Mouse (Mus musculus) ES-Bruce4 (cell line): ENCODE results near the gene Foxp4. TPM values are rescaled to one million over a fixed set of nuclear protein-coding genes. Genes with fewer than 3 reads are reported as not detected.

ENCODE experiments used
- H3K27ac ChIP-seq: 2 replicates; pipeline ENCODE4 v1.5.1; 2012; ENCODE audit warnings: low read length, inconsistent platforms; ENCODE audit not compliant: insufficient read depth
- H3K27me3 ChIP-seq: 2 replicates; pipeline ENCODE4 v1.6.1; 2012; ENCODE audit warnings: mild to moderate bottlenecking, low read length, inconsistent platforms; ENCODE audit not compliant: control insufficient read depth, poor library complexity, insufficient read depth, severe bottlenecking
- H3K36me3 ChIP-seq: 2 replicates; pipeline ENCODE4 v1.6.1; 2012; ENCODE audit warnings: inconsistent platforms, mild to moderate bottlenecking, low read length, moderate library complexity; ENCODE audit not compliant: control insufficient read depth, poor library complexity, insufficient read depth, severe bottlenecking
- H3K4me1 ChIP-seq: one replicate; pipeline ENCODE4 v1.8.1; 2011; ENCODE audit warnings: low read length; ENCODE audit not compliant: control insufficient read depth, insufficient read depth
- H3K4me3 ChIP-seq: 2 replicates; pipeline ENCODE4 v1.5.1; 2011; ENCODE audit warnings: low read depth, mild to moderate bottlenecking, low read length
- H3K9ac ChIP-seq: 2 replicates; pipeline ENCODE4 v1.6.1; 2012; ENCODE audit warnings: low read depth, mild to moderate bottlenecking, inconsistent platforms; ENCODE audit not compliant: poor library complexity, severe bottlenecking
- H3K9me3 ChIP-seq: replicated peaks from 2 replicates; pipeline ENCODE4 v1.6.1; 2012; ENCODE audit warnings: mild to moderate bottlenecking, low read length, inconsistent platforms; ENCODE audit not compliant: control insufficient read depth, poor library complexity, insufficient read depth, severe bottlenecking
- CTCF ChIP-seq: IDR thresholded peaks from one replicate; pipeline ENCODE4 v1.8.1; 2011; ENCODE audit warnings: low read depth, low read length
- EP300 ChIP-seq: IDR thresholded peaks from 2 replicates; pipeline ENCODE4 v1.6.1; 2011; ENCODE audit warnings: low read depth, low read length; ENCODE audit not compliant: insufficient read depth
- POLR2A ChIP-seq: IDR thresholded peaks from one replicate; pipeline ENCODE4 v1.8.1; 2011; ENCODE audit warnings: low read length; ENCODE audit not compliant: insufficient read depth
- polyA plus RNA-seq: library from polyadenylated mRNA; stranded (reverse); fragments of >200 nt; gene quantifications from 2 replicates; pipeline ENCODE4 v1.2.4, GENCODE M21; 2011; ENCODE audit warnings: low read depth; ENCODE audit not compliant: missing spikeins, insufficient read depth, insufficient read length

The Foxp4 gene
- polyA plus RNA-seq, 1 experiment = 44.2 TPM

DNA sequence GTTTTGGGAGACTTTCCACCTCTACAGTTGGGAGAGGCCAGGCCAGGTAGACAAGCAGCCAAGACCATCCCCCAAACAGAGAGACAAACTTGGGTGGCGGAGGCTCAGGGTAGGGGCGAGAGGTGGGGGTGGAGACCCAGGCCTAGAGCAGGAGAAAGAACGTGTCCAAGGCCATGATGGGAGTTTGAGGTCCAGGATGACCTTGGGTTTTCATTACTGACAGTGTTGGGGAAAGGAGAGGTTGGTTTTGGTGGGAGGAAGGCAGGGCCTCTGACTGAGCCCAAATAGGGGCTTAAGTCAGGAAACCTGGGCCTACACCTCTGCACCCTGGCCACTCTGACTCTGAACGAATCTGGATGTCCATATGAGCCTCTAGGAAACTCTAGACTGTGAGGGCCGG is 92.7 kb downstream of the Foxp4 start:
- Histone ChIP-seq H3K4me3 (no peak overlapping the region), H3K27ac (no peak overlapping the region), H3K27me3 (peaks cover 2% of the 10 kb centered on the region; the same call in 1 of the 2 replicates), H3K36me3 (no peaks in the 10 kb centered on the region), H3K9ac (no peak overlapping the region), H3K4me1 (no peaks in the 10 kb centered on the region), H3K9me3 (no peaks in the 10 kb centered on the region)
- TF ChIP-seq CTCF = no peak
- no peak for TF ChIP-seq EP300
- TF ChIP-seq POLR2A = no peak

DNA sequence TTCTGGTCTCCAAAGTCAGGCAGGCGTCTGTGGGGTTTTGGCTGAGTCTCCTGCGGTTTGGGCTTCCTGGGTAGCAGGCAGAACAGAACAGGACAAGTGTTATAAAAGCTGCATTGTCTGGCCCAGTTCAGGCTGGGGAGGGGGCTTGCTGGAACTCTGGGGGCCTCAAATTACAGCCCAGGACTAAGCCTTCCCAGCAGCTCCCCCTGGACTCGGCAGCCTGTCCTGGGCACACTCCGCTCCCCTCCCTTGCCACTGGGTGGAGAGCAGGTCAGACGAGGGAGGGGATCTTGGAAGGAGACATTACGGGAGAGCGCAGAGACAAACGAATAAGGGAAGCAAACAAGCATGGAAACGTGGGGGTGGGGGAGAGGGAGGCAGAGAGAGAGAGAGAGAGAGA is 93.3 kb downstream of the Foxp4 start:
- Histone ChIP-seq H3K36me3 (no peaks in the 10 kb centered on the region), H3K27me3 (peaks cover 2% of the 10 kb centered on the region; the same call in 1 of the 2 replicates), H3K4me3 (no peak overlapping the region), H3K4me1 (no peaks in the 10 kb centered on the region), H3K9me3 (no peaks in the 10 kb centered on the region), H3K27ac (no peak overlapping the region), H3K9ac (no peak overlapping the region)
- TF ChIP-seq CTCF = no peak
- TF ChIP-seq POLR2A = no peak
- TF ChIP-seq EP300 = no peak

DNA sequence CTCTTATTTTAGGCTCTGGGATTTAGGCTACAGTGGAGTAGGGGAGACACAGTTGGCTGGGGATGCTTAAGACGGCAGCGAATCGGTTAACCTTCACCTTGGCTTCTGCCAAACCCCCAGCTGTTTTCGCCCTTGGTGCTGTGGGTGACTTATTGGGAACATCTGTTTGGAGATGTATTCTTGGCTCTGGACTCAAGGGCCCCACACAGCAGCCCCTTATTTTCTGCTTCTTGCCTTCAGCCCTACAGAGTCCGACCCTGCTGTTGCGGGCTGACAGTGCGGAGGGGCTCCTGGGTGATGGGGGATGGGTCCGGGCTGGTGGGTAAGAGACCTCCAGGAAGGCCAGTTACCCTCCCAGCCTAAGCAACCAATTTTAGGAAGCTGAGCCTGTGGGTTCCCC is 103.1 kb downstream of the Foxp4 start:
- H3K36me3 ChIP-seq = no peaks in the 10 kb centered on the region
- H3K27me3 ChIP-seq = no peaks in the 10 kb centered on the region
- H3K4me1 ChIP-seq = peaks cover 7% of the 10 kb centered on the region
- no peak overlapping the region; the same call in 1 of the 2 replicates for H3K9ac ChIP-seq
- H3K9me3 ChIP-seq = no peaks in the 10 kb centered on the region
- TF ChIP-seq CTCF = no peak
- TF ChIP-seq EP300 = no peak
- TF ChIP-seq POLR2A = no peak
- no peak overlapping the region for H3K4me3 ChIP-seq
- H3K27ac ChIP-seq = no peak overlapping the region

DNA sequence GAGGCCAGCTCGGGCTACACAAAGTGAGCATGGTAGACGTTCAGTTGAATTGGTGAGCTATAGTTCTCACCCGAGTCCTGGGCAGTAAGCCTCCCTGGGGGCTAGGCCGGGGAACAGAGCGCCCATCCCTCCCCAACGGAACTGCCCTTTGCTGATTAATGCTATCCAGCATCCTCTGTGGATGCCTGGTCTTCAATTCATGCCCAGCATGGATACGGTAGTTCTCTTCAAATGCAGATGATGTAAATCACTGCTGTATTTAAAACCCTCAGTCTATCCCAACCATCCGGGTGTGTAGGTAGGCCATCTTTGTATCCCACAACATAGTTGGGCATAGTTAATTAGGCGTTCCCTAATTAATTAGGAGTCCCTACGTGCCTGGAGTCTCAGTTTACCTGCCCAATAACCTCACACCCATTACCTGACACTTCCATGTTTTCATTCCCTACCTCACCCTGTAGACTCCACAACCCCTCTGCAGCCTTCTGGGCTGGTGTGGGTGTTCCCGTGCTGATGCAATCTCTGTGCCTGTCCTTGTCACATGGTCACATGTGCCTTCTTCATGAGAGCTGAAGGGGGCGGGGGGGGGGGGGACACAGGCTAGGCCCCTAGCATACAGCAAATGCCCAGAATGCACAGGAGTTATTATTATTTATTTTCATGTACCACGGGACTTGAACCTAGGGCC is 106.3 kb downstream of the Foxp4 start:
- Histone ChIP-seq H3K36me3 (no peaks in the 10 kb centered on the region), H3K4me3 (0 out of 2 replicates have a peak overlapping the region, but pooled peaks have one; percentile 8), H3K27me3 (no peaks in the 10 kb centered on the region), H3K9me3 (no peaks in the 10 kb centered on the region), H3K9ac (no peak overlapping the region; the same call in 1 of the 2 replicates), H3K27ac (peak overlapping the region; percentile 78), H3K4me1 (peaks cover 7% of the 10 kb centered on the region)
- TF ChIP-seq EP300 (peak; percentile 78), CTCF (no peak)

Other genes with a start within 250 kb of the Foxp4 start
- 221 and 231 TPM in 2 replicates for gene Tomm6, start 236.3 kb downstream of the Foxp4 start, polyA plus RNA-seq
- gene Frs3, start 235.6 kb downstream of the Foxp4 start, polyA plus RNA-seq = 14.0 and 14.5 TPM in 2 replicates
- 0.24 and 1.0 TPM in 2 replicates for gene Gm21981, start 230.2 kb downstream of the Foxp4 start, polyA plus RNA-seq
- gene Prickle4, start 229.9 kb downstream of the Foxp4 start, polyA plus RNA-seq = 2.0 and 2.2 TPM in 2 replicates
- 4.9 and 5.0 TPM in 2 replicates for gene Pgc, start 197.8 kb downstream of the Foxp4 start, polyA plus RNA-seq
- gene Tfeb, start 187.6 kb downstream of the Foxp4 start, polyA plus RNA-seq = 13.5 and 13.7 TPM in 2 replicates
- gene Mdfi, start 90.0 kb downstream of the Foxp4 start, polyA plus RNA-seq = 22.3 and 27.9 TPM in 2 replicates
- not detected in 2 replicates for gene 1700122O11Rik, start 113.6 kb upstream of the Foxp4 start, polyA plus RNA-seq
- gene 1700067P10Rik, start 164.7 kb upstream of the Foxp4 start, polyA plus RNA-seq = not detected in 2 replicates
- not detected in 2 replicates for gene 9830107B12Rik, start 221.6 kb upstream of the Foxp4 start, polyA plus RNA-seq
- gene A530064D06Rik, start 242.6 kb upstream of the Foxp4 start, polyA plus RNA-seq = 0.15 TPM in 1 of 2 replicates, not detected in the other